Mouse (Mus musculus) embryo, embryonic 11 days (tissue): ENCODE measurements at regions not wholly inside any gene's neighbourhood (a gene's known extent, or its start where the extent isn't known, plus 50 kb on each side); places are given as distances from the start of the nearest gene placed in this dataset.
A peak's percentile ranks its signal among the peaks of the same experiment; 100 is the strongest.

ENCODE experiments used
- DNase-seq: peaks from one replicate; pipeline ENCODE4 v3.0.0-alpha.2; 2015

DNA sequence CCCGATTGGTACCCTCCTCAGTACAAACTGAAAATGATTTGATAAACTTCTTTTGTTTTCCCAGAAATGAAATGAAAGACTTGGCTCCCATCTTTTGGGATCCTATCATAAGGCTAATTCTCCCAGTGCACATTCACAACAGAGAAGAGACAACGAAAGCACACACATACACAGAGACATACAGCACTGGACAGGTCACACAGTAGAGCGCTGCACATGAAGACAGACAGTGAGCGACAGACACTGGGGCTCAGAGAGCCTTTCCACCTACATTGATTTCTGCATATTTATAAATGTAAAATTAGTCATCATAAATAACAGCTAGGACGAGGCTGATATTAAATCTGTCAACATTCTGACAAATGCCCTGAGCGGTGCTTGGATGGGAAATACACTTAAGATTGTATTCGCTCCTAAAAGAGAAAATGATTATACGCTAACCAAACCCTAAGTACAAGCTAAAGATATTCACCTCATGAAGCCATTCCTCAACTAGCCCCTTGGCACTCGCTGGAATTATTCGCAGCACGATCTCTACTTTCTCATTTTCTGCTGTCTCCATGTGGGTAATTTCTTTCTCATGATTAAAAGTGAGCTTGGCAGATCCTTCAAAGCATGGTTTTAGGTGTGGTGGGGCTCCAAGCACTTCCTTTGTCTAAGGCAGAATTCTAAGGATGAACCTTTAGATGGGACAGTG is 647.4 kb downstream of the Nedd1 start:
- DNase-seq = no peak

DNA sequence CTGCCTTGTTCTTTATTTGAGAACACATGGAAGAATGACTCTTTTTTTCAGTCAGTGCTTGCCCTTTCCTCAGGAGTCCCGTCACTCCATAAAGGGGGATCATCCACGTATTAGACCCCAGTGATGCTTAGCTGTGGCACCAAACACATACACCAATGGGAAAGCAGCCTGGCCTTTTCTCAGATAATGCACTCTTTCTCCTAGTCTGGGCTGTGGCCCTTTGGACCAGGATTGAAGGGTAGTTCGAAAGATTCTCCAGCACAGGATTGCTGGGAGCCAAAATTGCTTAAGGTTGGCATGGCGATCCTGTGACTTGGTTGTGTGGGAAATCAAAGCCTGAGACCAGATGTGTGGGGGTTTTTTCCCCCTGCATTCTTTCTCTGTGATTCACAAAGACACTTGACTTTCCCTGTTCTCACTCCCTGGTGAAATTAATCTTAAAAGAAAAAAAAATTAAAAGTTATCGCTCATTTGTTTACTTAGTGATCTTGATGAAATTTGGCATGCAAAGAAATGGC is 648.3 kb downstream of the Nedd1 start:
- DNase-seq = peak; percentile 35

DNA sequence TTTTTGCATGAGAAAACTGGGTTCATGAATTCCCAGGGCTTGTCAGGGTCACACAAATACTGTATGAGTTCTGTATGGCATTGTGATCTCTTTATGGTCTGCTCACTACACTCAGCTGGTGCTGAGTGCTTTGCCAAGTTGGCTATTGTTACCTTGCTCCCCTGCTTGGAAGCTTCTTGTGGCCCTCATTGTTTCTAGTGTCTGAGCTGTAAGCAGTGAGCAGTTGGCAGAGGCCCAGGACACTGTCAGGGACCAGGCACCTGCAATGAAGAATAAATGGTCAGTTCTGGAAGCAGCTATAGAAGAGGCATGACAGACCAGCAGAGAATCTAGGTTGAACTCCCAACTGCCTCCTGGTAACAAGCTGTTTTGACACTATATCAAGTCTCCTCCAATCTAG is 677.4 kb downstream of the Nedd1 start:
- DNase-seq = no peak

DNA sequence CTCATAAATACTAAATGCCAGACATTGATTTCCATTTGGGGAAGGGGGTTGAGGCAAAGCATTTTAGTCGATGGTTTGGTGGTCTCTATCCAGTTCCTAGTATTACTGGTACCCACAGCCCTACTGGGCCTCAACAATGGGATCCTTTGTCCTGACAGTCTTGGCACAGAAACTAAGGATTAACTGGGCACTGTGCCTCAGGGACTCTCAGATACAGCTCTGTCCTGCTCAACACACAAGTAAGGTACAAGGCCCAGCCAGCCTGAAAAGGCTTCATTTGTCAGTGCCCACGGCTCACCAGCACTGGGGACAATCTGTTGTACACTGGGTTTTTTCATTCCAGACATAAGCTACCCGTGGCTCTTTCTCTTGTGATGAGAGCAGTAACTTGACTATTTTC is 686.0 kb downstream of the Nedd1 start:
- DNase-seq = no peak

DNA sequence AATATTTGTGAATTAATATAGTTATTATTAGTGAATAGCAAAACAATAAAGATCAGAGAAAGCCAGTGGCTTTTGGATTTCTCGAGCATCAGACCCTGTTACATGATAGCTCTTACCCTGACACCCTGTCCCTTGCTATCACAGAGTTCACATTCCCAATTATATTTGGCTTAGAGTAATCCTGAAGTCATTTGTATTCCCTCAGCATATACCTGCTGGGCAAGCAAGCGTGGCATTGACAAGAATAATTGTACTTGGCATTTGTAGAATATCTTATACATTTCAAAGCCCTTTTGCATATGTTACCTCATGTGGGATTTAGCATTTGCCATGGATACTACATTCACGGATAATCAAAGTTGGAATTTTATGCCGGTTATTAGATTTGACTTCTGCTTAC is 692.0 kb downstream of the Nedd1 start:
- no peak for DNase-seq

DNA sequence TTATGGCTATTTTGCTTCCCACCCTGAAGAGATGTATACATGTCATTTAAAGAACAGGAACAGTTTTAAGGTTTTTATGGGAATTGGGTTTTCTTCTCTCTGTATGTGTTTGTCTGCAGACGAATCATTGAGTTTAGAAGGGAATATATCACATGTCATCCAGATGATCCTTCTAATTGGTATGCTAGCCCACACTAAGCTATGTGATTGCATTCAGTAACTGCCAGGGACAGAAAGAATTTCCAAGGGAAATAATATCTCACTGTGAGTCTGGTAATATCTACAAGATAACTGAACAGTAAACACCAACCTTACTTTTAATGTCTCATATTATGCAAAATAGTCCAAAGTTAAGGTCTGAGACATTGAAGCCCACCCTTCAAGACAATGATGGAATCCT is 698.0 kb downstream of the Nedd1 start:
- no peak for DNase-seq

DNA sequence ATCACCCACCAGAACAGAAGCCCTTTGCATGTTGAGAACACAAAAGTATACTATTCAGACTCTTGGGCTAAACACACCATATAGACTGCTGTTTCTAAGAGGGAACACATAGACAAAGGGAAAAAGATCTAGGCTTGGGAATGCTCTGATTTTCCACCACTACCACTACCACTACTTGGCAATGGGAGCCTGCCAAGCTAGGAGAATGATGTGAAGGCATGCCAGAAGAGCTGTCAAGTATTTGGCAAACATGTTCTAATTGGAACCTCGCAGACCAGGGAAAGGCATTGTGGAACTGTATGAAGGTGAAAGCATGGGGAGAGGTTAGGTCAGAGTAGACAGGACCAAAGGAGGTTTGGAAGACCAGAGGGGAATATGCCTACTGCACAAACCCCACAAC is 701.2 kb downstream of the Nedd1 start:
- DNase-seq = no peak

DNA sequence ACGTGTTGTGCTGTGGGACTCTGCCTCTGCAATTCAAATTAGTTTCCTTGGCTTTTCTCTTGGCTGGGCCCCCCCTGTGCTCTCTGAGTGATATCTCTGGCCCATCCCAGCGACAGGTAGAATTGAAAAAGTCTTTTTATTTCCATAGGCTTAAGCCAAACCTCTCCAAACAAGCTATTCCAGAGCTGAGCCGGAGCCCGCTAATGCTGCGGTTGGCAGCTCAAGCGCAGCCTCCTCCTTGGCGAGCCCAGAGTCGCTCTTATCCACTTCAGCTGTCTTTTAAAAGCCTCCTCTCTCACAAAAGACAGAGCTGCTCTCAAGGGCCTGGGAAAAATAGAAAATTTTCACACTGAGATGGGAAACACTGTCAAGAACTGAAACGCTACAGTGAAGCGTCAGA is 712.7 kb downstream of the Nedd1 start:
- DNase-seq = peak; percentile 31

DNA sequence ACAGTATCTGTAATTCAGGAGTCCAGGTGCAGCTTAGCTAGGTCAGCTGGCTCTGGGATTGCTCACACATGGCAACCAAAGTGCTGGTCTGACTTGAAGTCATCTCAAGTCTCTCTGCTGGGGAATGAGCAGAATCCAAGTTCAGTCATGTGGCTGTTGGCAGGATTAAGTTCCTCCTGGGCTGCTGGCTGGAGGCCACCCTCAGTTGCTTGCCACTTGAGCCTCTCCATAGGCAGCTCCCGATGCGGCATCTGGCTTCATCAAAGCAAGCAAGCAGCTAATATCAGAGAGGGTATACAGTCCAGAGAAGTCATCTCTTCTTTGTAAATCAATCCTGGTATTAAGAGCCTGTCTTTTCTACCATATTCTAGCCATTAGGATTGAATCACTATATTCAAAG is 714.3 kb downstream of the Nedd1 start:
- DNase-seq = no peak

DNA sequence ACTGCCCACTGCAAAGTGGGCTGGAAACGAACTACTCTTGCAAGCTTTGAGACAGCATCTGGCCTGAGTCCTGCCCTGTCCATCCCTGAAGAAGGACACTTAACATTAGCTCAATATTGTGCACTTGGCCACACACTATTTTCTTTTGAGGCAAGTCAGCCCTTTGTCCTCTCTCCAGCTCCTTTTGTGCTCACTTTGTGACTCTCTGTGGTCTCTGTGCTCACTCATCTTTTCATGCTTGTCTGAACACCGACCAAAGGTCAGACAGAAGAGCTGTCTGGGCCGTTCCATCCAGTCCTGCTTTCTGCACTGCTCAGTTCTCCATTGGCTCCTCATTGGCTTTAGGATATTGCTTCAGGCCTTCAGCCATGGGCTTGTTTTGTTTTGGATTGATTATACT is 715.8 kb downstream of the Nedd1 start:
- peak; percentile 10 for DNase-seq

DNA sequence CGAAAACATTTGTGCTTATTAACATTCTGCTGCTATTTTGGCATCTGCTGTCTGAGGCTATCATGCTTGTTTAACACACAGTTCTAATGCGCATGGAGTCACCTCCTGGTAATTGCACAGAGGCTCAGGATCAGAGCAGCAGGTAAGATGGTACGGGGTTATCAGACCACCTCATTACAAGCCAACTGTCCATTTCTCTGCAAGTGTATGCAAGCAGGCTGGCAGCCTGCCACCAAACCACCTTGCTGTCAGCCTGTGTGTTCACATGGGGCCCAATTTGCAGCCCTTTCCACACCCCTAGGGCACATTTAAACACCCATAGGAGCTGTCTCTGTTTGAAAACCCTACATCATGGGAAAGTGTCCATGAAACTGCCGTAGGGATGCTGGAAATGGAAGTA is 731.2 kb downstream of the Nedd1 start:
- DNase-seq = no peak

DNA sequence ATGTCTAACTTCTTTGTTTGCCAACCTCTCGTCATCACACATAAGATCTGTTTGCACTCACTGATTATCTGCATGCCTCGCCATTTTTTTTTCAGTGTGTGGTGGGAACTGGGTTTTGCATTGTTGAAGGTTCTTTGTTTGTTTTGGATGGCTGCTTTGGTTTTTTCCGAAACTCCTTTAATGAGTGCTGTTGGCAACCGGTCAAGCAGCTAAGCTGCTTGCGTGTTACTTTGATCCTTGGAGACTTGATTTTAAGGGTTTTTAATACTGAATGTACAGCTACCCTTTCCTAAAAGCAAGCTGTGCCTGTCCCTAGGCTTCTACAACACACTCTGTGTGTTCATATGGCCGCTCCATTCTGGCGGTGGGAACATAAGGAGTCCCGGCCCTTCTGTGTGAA is 733.9 kb downstream of the Nedd1 start:
- DNase-seq = no peak

DNA sequence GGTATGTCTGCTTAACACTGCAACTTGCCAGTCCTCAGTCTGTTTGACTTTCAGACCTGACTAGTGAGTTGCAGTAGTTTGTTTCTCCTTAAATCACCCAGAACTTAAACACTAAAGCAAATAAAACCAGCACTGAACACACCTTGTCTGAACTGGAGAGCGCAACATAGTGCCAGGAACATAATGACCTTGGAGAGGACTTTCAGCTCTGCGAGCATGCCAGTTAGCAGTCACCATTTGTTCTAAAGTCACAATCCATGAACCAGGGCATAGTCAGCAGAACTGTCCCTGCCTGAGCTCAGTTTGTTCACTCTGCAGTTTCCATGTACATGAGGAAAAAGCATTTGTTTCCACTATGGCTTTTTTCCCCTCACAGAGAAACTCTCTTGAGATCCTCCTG is 742.4 kb downstream of the Nedd1 start:
- DNase-seq = no peak

DNA sequence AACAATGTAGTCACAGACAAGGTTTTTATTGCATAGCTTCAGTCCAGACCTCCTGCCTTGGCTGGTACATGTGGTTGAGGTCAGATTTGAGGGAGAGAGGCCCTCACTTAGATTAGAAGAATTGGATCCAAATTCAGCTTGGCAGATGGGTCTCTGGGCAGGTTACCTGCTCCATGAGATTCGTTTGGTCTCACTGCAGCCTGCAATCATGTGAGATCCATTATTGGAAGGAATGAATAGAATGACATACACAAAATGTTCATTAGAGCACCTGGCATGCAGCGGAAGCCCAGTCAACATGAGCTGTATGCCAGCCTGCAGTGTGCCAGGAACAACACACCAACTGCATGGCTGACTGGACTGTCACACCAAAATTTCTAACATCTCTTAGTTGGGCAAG is 750.3 kb downstream of the Nedd1 start:
- DNase-seq = no peak

DNA sequence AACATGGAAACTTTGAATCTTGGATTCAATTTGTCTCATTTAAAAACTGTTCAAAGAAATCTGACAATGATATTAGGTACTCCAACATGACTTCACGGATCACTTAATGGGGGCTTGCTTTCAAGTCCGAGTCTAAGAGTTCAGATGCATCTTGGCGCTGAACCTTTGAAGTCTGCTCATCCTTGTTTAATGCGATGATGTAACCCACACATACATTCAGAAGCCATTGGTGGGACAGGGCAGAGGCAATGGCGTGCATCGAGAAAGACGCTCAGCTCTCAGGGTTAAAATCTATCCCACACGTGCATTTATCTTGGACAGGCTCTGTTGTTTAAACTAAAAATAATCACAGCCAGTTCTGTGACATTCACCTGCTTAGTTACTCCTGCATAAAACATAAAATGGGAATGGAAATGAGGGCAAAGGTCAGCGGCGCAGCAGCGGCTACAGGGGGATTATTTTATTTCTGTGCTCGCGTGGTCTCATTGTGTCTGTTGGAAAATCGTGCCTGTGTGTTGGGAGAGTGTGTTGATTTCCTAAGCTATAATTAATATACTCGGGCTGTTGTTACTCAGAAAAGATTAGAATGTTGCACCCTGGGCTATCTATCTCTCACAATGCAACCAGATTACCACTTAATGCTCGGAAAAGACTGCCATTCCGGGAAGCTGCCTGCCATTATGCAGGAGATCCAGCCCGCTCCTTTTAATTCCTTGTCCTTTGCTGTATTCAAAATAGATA is 754.5 kb downstream of the Nedd1 start:
- DNase-seq = no peak

DNA sequence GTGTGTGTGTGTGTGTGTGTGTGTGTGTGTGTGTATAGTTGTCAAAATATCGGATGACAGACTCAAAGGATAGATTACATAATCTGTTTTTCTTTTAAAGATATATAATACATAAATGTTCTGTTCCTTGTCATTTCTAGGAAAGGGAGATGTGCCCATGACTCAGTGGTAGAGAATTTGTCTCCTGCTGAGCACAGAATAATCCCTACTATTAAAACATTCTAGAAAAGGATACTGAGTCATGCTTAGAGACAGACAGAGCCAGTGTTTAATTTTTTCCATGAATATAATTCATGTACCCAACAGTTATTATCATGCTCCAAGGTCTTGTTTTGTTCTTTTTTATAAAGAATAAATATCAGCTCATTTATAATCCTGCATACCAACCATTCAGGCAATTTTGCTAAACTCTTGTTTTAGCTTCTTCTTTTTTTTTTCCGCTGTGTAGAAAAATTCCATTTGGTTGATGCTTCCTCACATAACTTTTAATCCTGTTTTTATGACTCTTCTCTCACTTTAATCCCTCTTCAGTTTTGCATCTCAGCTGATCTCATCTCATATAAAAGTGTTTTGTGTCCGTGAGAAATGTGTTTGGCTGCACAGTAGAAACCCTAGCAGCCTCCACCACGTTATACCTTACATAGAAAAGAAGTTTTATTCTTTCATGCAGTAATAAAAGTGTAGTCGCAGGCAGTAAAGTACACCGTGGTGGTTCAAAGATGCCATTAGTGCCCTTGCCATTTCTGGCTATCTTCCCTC is 762.3 kb downstream of the Nedd1 start:
- DNase-seq = no peak

DNA sequence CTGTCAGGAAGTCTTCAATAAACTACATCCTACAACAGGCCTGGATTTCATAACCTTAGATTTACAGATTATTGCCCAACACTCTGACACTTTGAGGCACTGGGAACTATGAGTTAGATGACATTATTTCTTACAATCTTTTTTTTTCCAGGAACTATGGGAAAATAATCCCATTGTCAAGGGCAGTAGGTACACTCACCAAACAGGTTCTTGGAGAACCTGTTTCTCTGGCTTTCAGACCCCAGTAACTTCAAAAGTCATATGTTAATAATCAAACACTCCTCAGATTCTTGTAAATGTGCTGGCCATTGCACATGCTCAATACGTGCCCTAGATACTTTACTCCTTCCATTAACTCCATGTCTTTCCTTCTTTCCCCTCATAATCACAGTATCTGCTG is 769.1 kb downstream of the Nedd1 start:
- DNase-seq = no peak

DNA sequence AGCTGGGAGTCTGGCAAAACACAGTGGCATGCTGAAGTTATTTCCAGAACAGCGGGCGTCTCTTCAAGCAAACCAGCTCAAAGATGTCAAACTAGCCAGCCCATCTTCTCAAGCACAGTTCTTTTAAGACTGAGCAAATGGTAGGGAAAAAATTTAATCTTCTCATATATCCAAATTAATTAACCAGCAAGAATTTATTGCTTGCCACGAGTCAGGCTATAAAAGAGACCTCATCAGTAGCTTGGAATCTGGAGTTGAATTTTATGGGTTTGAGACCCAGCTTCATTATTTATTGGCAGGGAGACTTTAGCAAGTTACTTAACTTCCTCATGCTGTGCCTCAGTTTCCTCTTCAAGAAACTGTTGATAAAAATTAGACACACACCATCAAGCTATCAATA is 742.5 kb upstream of the Tmpo start:
- DNase-seq = no peak

DNA sequence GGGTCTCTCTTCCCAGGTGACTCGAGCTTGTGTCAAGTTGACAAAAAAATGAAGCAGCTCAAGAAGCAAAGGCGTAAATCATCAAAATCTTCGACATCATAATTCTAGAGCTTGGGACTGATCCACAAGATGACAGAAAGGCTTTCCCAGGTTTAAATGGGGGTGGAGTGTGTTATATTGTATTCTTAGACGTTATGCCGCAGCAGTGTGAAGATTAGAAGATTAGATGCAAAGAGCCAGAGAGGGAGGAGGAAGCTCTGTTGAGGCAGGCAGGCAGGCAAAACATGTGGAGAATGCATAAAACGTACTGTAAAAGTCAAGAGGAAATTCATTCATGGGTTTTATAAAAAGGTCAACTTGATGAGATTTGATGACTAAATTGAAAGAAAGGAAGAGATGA is 708.7 kb upstream of the Tmpo start:
- no peak for DNase-seq

DNA sequence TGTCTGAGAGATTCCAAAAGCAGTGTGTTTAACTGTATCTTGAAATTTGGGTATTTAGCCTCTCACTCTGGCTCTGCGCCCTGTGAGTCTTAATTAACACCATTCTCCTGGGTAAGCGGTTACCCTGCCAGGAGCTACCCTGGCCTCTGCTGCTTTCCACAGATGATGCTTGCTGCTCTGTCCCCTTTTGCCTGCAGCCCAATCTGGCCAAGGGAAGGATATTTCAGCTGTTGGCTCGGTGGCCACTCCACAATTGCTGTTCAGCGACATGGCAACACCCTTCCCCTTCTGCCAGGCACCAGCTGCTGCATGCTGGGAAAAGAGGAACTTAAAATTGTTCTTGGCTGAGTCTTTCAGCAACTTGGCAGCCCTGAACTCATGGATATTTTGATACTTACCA is 707.4 kb upstream of the Tmpo start:
- no peak for DNase-seq

DNA sequence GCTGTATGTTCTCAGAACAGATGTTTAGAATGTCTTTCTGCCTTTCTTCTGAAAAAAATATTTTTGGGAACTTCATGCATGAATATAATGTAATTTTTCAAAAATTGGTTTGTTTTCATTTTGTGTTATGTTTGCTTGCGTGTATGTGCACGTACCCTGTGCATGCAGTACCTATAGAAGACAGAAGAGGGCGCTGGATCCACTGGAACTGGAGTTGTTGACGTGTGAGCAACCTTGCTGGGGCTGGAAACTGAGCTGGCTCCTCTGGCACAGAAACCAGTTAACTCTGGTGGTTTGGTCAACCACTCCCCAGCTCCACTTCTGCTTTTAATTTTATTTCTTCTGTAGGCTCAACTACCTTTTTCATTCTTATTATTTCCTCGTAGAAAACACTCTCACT is 702.0 kb upstream of the Tmpo start:
- DNase-seq = peak; percentile 20

DNA sequence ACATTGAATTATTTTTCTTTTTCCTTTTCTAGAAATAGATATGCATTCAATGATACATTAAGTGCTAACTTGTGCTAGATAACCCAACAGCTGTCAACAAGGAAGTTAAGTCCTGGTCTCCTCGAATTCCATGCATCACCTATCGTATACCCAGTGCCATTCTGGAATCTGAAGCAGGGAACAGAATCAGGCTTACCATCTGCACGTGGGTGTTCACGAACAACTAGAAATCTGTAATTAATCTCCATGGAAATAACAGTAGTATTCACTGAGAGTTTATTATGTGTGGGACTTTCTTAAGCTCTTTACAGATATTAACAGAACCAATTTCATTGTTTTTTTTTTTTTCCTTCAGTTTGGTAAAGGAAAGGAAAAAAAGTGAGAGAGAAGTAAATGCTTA is 701.4 kb upstream of the Tmpo start:
- DNase-seq = no peak

DNA sequence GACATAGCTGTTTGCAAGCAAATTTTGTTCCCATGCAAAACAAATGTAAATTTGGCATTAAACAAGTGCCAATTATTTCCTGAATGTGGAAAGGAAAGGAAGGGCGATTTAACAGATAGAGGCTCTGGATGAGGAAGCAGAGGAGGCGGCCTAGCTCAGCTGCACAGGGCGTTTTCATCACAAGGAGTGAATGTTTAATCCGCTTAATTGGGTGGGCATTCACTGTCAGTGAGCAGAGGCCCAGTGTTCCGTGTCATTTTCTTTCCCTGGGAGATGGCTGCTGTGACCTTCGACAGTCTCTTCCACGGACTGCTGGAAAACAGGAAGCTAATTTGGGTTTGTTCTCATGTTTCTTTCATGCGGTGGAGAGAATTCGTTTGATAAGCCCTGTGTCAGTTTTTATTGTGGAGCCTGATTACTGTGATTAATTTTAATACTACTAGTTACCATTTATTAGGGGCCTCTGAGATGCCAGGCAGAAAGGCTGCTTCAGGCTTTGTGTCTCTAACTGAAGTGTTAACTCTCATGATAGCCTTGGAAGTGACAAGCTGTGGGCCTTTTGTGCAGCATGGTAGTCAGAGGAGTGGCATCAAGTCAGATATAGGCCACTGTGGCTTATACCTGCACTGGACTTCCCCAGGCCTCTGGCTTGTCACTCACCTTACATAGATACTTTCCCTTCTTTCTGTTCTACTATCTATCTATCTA is 700.6 kb upstream of the Tmpo start:
- DNase-seq = peak; percentile 36
